Mouse (Mus musculus) lung, postnatal 25 days (tissue): ENCODE measurements around the gene Tspan9.

Experiments used
- DNase-seq: peaks from one replicate; pipeline ENCODE4 v3.0.0; 2022; ENCODE audit warnings: low spot score

The Tspan9 gene

DNA sequence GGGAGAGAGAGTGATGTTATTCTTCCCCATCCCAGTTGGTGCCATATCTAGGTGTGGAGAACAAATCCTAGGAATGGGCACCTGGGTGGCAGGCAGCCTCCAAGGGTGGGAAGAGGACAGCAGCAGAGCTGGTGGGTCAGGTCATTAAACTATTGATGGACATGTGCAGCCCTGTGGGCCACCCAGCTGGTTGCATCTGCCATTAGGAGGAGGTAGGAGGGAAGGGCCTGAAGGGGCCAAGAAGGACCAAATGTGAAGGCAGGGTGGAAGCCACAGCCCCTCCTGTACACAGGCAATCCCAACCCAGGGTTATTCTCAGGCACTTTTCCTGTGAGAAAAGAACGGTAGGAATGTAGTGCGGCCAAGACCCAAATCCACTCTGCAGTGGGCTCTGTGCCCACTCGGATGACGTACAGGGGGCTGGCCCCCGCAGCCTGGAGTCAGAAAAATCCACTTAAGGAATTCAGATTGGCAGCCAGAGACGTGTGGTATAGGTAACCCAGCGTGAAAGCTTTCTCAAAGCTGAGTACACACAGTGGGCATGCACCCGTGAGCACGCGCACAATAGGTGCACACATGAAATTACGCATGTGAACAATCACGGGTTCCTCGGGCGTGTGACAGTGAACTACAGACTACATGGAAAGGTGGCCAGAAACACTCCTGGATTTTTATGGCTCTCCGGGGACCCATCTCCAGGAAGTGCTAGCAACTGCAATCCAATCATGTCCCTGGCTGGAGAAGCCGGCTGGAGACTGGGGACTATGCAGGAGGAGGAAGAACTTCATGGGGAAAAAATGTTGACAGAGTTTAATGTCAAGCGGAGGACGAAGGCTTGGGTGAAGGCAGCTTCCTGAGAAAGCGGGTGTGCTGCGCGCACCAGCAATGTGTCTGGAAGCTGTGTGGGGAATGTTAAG, 67.0 kb downstream of the Tspan9 start:
- DNase-seq, result peak; percentile 45

DNA sequence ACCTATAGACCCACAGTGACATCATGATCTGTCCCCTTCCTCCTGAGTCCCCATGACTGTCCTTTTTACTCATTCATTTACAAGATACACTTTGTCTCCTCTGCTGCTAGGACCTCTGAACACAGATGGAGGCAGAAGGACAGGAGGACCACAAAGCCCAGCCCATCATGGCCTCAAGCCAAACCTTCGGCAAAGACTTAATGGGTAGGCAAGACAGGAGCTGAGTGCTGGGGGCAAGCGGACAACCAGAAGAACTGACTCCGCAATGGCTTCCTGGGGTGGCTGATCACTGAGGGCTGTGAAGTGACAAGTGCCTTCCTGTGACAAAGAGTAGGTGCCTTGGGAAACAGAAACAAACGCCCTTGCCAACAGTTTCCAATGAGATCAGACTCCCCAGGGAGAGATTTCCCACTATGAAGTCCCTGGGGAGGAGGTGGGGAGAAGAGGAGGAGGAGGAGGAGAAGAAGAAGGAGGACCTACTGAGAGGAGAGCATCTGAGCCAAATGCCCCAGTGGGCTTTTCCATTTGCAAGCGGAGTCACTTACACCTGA, 67.9 kb downstream of the Tspan9 start:
- no peak for DNase-seq

DNA sequence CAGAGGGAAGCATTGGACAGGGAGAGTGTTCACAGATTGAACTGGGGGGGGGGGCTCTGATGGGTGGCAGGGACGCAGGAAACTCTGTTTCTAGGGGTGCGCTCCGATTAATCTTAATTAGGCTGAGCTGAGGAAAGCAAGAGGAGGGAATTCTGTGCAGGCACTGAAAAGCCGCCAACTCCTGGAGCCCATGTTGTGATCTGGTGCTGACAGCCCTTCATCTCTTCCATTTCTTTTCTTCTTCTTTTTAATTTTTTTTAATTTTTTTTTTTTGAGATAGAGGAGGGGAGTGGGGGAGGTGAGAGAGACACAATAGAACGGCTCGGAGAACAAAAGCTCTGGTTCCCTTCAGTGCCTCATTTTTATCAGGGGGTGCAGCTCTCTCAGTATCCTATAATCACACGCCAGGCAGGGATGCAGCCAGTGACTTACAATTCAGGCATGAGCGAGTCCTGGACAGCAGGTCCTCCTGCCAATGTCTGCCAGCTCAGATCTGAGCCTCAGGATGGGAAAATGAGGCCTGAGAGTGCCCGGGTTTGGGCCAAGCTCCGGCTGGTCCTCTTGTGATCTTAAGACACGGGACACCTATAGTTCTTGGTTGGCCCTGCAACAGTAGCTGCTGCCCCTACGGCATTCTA, 72.4 kb downstream of the Tspan9 start:
- DNase-seq, result no peak

GRCm38 (mm10) chr6:128070072-128070872, 73.1 kb downstream of the Tspan9 start:
- no peak for DNase-seq

DNA sequence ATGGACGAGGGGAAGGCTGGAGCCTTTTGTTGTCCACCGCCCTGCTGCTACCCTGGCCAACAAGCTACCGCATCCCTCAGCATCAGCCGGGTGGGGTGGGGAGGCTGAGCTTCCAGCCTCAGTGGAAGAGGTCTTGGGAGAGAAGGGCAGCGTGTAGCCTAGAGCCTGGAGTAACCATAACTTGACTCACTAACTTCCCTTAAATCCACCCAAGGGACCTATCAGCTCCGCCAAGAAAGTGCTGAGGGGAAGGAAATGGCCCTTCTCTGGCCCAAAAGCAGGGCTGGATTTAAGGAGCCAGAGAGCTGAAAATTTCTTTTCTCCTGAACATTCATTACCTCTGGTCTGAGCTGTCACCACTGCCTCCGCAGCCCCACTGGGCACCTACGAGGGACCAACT, 75.2 kb downstream of the Tspan9 start:
- no peak for DNase-seq

- no peak for DNase-seq
These were observed 77.4 kb downstream of the Tspan9 start for GRCm38 (mm10) chr6:128065982-128066381.

GRCm38 (mm10) chr6:128063501-128063900, 79.9 kb downstream of the Tspan9 start:
- DNase-seq, result peak; percentile 58

DNA sequence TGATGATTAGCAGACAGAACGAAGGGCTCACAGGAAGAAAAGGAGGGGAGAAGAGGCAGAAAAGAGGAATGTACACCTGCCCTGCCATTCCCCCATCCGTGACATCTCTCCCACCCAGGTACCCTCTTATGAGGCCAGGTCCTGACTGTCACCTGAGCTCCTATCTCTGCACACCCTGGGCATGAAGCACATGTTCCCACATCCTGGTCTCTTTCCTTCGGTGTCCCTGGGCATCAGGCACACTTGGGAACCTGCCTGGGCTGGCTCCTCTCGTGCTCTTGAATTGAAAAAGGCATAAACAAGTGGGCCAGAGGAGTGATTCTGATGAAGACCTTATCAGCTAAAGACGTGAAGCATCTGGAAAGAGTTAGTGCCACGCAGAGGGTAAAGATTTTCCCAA, 80.6 kb downstream of the Tspan9 start:
- no peak for DNase-seq

DNA sequence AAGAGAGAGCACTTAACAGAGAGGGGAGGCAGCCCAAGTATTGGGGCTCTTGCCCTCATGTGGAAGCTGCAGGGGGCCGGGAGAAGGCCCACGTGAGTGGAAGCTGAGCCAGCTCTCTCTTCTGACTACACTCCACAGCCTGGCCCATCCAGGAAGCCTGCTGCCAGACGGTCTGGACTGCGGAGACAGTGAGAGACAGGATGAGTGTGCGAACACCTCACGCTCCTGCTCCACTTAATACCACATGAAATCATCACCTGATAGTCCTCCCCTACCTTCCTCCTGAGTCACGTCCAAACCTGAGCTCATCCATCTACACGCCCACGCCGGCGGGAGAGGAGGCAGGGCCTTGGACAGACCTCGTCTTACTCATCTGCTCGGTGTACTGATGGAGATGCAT, 81.2 kb downstream of the Tspan9 start:
- DNase-seq, result no peak

DNA sequence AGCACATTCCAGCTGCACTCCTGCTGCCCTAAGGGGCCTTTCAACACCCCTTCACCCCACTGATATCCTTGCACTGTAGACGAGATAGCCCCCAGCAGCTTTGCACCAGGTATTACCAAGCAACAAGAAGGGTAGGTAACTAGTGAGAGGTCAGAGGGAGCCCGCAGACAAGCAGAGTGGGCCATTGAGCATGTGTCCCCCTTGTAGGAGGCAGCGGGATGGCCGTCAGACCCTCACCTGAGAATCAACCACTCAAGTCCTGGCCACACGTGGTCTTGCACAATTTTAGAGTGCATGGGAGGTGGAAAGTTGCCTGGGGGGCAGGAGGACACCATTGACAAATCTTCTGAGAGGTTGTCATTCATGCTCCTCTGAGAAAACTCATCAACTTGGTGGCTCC, 82.1 kb downstream of the Tspan9 start:
- DNase-seq, result no peak

GRCm38 (mm10) chr6:128058570-128058969, 84.8 kb downstream of the Tspan9 start:
- no peak for DNase-seq

DNA sequence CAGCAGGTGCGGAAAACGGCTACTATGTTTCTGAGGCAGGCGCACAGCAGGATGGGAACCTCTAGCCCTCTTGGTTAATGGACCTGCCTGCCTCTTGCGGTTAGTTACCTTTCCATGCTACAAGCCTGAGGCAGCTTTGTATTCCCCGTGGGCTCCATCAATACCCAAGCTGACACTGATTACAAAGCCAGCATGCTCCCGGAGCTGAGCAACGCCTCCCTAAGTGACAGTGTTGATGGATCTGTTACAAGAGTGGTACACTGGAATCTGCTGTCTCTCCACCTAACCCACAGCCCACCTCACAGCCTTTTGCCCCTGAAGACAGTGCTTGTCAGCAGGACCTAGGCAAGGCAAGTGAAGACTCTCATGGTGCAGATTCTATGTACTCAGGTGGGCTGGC, 85.2 kb downstream of the Tspan9 start:
- no peak for DNase-seq

DNA sequence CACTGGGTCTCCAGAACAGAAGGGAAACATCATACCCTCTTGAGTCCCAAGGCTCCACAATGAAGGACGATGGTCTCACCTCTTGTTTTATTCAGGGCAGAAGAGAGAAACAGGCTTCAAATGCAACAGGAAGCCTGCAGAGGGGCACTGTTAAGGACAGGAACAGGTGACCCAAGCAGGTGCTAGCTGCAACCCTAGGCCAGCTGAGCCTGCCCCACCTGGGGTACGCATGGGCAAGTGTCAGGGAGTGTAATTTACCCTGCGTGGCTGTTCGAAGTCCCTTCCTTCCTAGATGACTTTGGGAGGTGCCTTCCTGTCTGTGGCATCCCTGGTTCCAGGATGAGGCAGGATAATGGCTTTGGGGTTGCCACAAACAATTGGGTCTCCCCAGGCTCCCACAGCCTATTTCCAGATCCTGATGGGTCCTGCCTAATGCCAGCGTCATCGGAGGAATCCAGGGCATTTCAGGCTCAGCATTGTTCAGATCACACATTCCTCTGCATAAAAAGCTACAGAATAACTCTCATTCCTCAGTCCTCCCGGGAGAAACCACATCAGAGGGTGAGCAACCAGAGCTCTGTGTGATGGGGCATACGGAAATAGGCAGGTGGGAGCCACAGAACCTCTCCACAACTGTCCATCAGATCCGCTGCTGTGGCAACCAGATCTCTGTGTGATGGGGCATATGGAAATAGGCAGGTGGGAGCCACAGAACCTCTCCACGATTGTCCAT, 90.2 kb downstream of the Tspan9 start:
- no peak for DNase-seq

- no peak for DNase-seq
These were observed 95.7 kb downstream of the Tspan9 start for GRCm38 (mm10) chr6:128047671-128048070.

DNA sequence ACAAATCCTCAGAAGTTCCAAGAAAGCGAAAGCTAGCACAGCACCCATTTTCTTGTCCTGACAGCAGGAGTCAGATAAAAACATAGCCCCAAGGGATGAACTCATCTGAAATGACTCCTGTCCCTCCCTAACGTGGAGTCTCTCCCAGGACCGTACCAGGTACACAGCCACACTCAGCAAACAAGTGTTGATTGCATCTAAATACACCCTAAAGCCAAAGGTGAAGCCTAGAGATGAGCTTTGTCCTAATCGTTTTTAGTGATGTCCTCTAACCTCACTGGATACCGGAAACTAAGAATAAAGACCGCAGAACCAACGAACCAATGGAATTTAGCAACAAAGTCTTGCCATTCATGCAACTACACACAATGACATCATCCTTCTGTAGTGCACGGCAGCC, 96.2 kb downstream of the Tspan9 start:
- DNase-seq, result no peak

GRCm38 (mm10) chr6:128046799-128047198, 96.6 kb downstream of the Tspan9 start:
- no peak for DNase-seq

DNA sequence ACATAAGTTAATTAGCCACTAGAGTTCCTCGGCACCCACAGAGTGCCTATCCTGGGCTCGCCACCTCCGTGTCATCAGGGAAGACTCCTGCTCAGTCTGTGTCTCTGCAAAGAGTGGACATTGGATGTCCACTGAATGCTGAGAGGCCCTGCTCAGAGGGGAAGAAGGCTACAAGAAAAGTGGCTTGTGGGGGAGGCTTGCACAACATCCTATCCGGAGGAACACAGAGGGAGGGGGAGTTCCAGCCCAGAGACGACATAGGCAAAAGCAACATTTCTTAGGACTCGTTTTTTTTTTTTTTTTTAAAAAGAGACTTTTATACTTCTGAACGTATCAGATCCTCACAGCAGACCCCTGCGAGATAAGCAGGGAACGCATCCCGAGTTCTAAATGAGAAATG, 98.7 kb downstream of the Tspan9 start:
- no peak for DNase-seq

GRCm38 (mm10) chr6:128043486-128043885, 99.9 kb downstream of the Tspan9 start:
- no peak for DNase-seq

- DNase-seq, result no peak
These were observed 101.6 kb downstream of the Tspan9 start for GRCm38 (mm10) chr6:128041836-128042235.

- no peak for DNase-seq
These were observed 104.2 kb downstream of the Tspan9 start for GRCm38 (mm10) chr6:128039077-128039766.

DNA sequence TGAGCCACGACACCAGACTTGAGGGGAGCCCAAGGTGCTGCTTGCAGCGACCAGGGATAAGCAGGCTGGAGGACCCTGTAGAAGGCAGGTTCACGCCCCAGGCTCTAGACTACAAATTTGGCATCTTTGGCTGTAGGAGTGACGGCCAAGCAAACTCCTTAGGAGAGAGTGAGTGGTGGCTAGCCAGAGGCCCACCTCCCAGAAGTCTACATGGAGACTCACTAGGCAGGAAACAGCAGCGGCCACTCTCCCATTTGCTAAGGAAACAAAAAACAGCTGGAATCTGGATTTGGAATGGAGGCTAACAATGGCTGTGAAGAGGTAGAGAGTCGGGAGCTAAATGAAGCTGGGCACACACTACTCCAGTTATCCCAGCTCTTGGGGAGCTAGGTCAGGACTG, 104.8 kb downstream of the Tspan9 start:
- no peak for DNase-seq
